ENCODE assay signal across 16 mouse cellular contexts in the genomic region with DNA sequence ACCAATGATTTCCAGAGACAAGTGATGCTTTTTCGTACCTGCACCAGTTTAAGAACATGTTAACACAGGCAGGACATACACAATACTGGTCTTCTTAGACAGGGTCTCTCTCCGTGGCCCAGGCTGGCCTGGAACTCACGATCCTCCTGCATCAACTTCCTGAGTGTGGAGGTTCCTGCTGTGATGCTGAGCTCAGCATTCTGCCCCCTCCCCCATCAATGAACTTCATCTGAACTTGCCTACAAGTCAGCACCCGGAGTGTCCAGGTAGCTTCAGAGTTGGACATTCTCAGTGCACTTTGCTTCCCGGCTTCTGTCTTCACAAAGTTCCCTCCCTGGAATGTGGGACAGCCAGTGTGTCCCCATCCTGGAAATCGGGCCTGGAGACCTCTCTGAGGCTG.
A peak's percentile ranks its signal among the peaks of the same experiment; 100 is the strongest.
DNase-seq lines count a peak whose midpoint lies in the region; TF ChIP-seq lines count a peak whose summit lies in the region.
"Had no signal": no experiment of that assay in that cellular context is flagged by ENCODE, and none has a peak within 500 bp of the region (broad histone marks: within the 10 kb centered on the region; RNA-seq: fewer than 3 reads in every experiment).

No protein-coding gene starts in this region.

- H3K27ac ChIP-seq in ES-E14 (ENCODE audit: insufficient read depth, low read depth, low read length, poor library complexity, severe bottlenecking): no peak overlapping the region
- peak overlapping the region; percentile 57; the same call in 1 of the 2 replicates for H3K27ac ChIP-seq in embryonic facial prominence, embryonic 10.5 days (replicated peaks)
- H3K27ac ChIP-seq: embryonic facial prominence, embryonic 13.5 days; embryonic facial prominence, embryonic 15.5 days; forebrain, embryonic 10.5 days; forebrain, embryonic 12.5 days had no signal

- H3K36me3 ChIP-seq in ES-E14 (ENCODE audit: control insufficient read depth, insufficient read depth, low read length, poor library complexity, severe bottlenecking): peaks cover 7% of the 10 kb centered on the region; the same call in 1 of the 2 replicates
- H3K36me3 ChIP-seq in embryonic facial prominence, embryonic 10.5 days (replicated peaks): 0 out of 2 replicates have a peak, but pooled peaks cover 5% of the 10 kb centered on the region
- H3K36me3 ChIP-seq: embryonic facial prominence, embryonic 15.5 days had no signal

- H3K4me1 ChIP-seq in ES-E14 (ENCODE audit: control insufficient read depth in 2 of 2, insufficient read depth in 2 of 2, low read length in 2 of 2, poor library complexity in 1 of 2): peaks cover 13 to 46% of the 10 kb centered on the region in 2 experiments
- H3K4me1 ChIP-seq in embryonic facial prominence, embryonic 10.5 days: peaks cover 56% of the 10 kb centered on the region

- in situ Hi-C loops in ES-E14 (cut with MboI; ENCODE audit: low sequenced_read_pairs in 2 of 2, unreplicated experiment in 2 of 2): no loop called here

- no peak overlapping the region for H3K9ac ChIP-seq in ES-E14 (ENCODE audit: insufficient read depth, low read depth, low read length, poor library complexity, severe bottlenecking)
- H3K9ac ChIP-seq: embryonic facial prominence, embryonic 13.5 days; embryonic facial prominence, embryonic 15.5 days; forebrain, embryonic 12.5 days had no signal

- no peak for DNase-seq in ES-E14 (ENCODE audit: low read depth, low spot score)
- no peak for DNase-seq in embryonic facial prominence, embryonic 10.5 days (ENCODE audit: low spot score)
- no peak for DNase-seq in urinary bladder, adult 2 months (ENCODE audit: low spot score)
- no peak for DNase-seq in embryo, embryonic 10.5 days (ENCODE audit: low spot score)
- no peak for DNase-seq in layer of hippocampus, adult 11-12 months (ENCODE audit: low spot score)
- DNase-seq: adrenal gland, adult 8-10 months; adrenal gland, postnatal 14 days; adrenal gland, postnatal 36 days; cerebellum, adult 8-10 months; cerebellum, postnatal 14 days; cerebellum, postnatal 36 days had no signal

- no peaks in the 10 kb centered on the region for H3K9me3 ChIP-seq in ES-E14 (ENCODE audit: control insufficient read depth, insufficient read depth, low read depth, low read length)
- H3K9me3 ChIP-seq in embryonic facial prominence, embryonic 10.5 days: no peaks in the 10 kb centered on the region
- H3K9me3 ChIP-seq: embryonic facial prominence, embryonic 13.5 days; embryonic facial prominence, embryonic 15.5 days; forebrain, embryonic 10.5 days; forebrain, embryonic 12.5 days had no signal

- 82% methylated on average over 6 of the region's 6 CpGs for WGBS in embryonic facial prominence, embryonic 10.5 days

- H3K4me3 ChIP-seq in ES-E14 (ENCODE audit: insufficient read depth in 1 of 2, low read depth in 1 of 2, low read length in 2 of 2, poor library complexity in 1 of 2, severe bottlenecking in 1 of 2): no peak overlapping the region
- no peak overlapping the region for H3K4me3 ChIP-seq in embryonic facial prominence, embryonic 10.5 days
- H3K4me3 ChIP-seq: embryonic facial prominence, embryonic 13.5 days; embryonic facial prominence, embryonic 15.5 days; erythroblast, embryonic 14.5 days; forebrain, embryonic 10.5 days; forebrain, embryonic 12.5 days had no signal

- no peaks in the 10 kb centered on the region for H3K27me3 ChIP-seq in embryonic facial prominence, embryonic 10.5 days (replicated peaks; ENCODE audit: low read depth, poor library complexity, severe bottlenecking)
- H3K27me3 ChIP-seq: embryonic facial prominence, embryonic 13.5 days; embryonic facial prominence, embryonic 15.5 days; forebrain, embryonic 12.5 days had no signal

TF ChIP-seq in ES-E14, 5 proteins besides CTCF, POLR2A, EP300 and RAD21:
- TF ChIP-seq CHD2 (IDR thresholded peaks at IDR 0.05; ENCODE audit: low read depth, low read length) (no peak), MAFK (IDR thresholded peaks at IDR 0.05; ENCODE audit: insufficient read depth, low read depth, low read length) (peak; percentile 88), ZC3H11A (IDR thresholded peaks at IDR 0.05; ENCODE audit: borderline replicate concordance, low read depth, low read length) (no peak), HCFC1 (IDR thresholded peaks at IDR 0.05; ENCODE audit: borderline replicate concordance, insufficient read depth, low read length) (no peak)
